Mouse (Mus musculus) hindbrain, embryonic 16.5 days (tissue): ENCODE data around the gene Kif15. TPM values are rescaled to one million over a fixed set of nuclear protein-coding genes. Genes with fewer than 3 reads are reported as not detected.

Experiments
- ATAC-seq: fragments of 200-750 bp; cut with Nextera tagmentation; 2 replicates; pipeline ENCODE4 v1.8.0; 2017; ENCODE audit warnings: moderate TSS enrichment, moderate library complexity
- H3K27ac ChIP-seq: fragments of 300-500 bp; sonication (generic); 2 replicates; pipeline ENCODE4 v1.5.1; 2014; ENCODE audit warnings: low read depth, mild to moderate bottlenecking, control low read depth, low read length, moderate library complexity
- H3K27me3 ChIP-seq: fragments of 300-500 bp; sonication (generic); replicated peaks from 2 replicates; pipeline ENCODE4 v1.6.1; 2014; ENCODE audit warnings: low read length; ENCODE audit not compliant: control insufficient read depth, insufficient read depth
- H3K36me3 ChIP-seq: fragments of 300-500 bp; sonication (generic); 2 replicates; pipeline ENCODE4 v1.6.1; 2014; ENCODE audit warnings: mild to moderate bottlenecking, low read length, moderate library complexity, mixed read lengths; ENCODE audit not compliant: control insufficient read depth, insufficient read depth
- H3K4me1 ChIP-seq: fragments of 300-500 bp; sonication (generic); 2 replicates; pipeline ENCODE4 v1.6.1; 2014; ENCODE audit warnings: low read depth, low read length; ENCODE audit not compliant: control insufficient read depth, insufficient read depth
- H3K4me2 ChIP-seq: fragments of 300-500 bp; sonication (generic); 2 replicates; pipeline ENCODE4 v1.6.1; 2014; ENCODE audit warnings: mild to moderate bottlenecking, low read length, control low read depth, moderate library complexity
- H3K4me3 ChIP-seq: fragments of 300-500 bp; sonication (generic); 2 replicates; pipeline ENCODE4 v1.5.1; 2014; ENCODE audit warnings: mild to moderate bottlenecking, low read length, control low read depth, moderate library complexity
- H3K9ac ChIP-seq: fragments of 300-500 bp; sonication (generic); 2 replicates; pipeline ENCODE4 v1.6.1; 2014; ENCODE audit warnings: low read depth, mild to moderate bottlenecking, control low read depth, low read length, moderate library complexity
- H3K9me3 ChIP-seq: fragments of 300-500 bp; sonication (generic); 2 replicates; pipeline ENCODE4 v1.6.1; 2014; ENCODE audit warnings: mild to moderate bottlenecking, low read length, moderate library complexity; ENCODE audit not compliant: control insufficient read depth
- WGBS: fragments of 180-500 bp; shearing (Covaris S2); extraction: QIAGEN DNeasy Blood & Tissue Kit; methylation state at CpG from one replicate; pipeline ENCODE4 v1.1.7; 2014; 5-methylcytosine and 5-hydroxymethylcytosine counted together
- polyA plus RNA-seq: library from polyadenylated mRNA; unstranded; fragments of >200 nt; fragmentation: Nextera tagmentation; extraction: Ambion mirVana; gene quantifications from 2 replicates; pipeline ENCODE4 v1.2.1, GENCODE M21; 2015

Gene Kif15
- polyA plus RNA-seq, 1 experiment from 2014 or later: 8.2 TPM

DNA sequence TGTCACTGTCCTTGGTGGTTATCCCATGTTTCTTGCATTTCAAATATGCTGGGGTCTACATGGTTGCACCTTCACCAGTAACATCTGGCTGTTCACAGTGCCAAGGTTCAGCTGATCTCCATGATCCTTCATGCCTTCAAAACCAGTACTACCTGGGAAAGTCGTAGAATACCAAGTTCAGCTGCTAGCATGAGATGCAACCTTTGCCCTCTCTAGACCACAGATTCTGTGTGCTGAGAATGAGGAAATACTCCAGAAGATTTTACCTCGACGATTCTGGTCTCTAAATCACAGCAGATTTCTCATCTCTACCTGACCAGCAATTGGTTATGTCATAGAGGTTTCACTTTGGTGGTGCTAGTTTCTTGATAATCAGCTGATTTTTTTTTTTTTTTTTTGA lies 109.3 kb downstream of the Kif15 start:
- WGBS: 92% methylated on average over 3 of the region's 3 CpGs
- no peak for ATAC-seq

More for the DNA sequence above, 109.3 kb downstream of the Kif15 start:
- no peak overlapping the region for H3K9ac ChIP-seq
- H3K4me2 ChIP-seq: no peak overlapping the region
- no peaks in the 10 kb centered on the region for H3K36me3 ChIP-seq
- H3K27me3 ChIP-seq: no peaks in the 10 kb centered on the region
- no peaks in the 10 kb centered on the region for H3K9me3 ChIP-seq
- no peaks in the 10 kb centered on the region for H3K4me1 ChIP-seq
- H3K27ac ChIP-seq: no peak overlapping the region
- no peak overlapping the region for H3K4me3 ChIP-seq

Other genes with a start within 250 kb of the Kif15 start
- gene Topaz1, start 203.7 kb upstream of the Kif15 start, polyA plus RNA-seq: not detected in 2 replicates
- 9.3 and 9.8 TPM in 2 replicates for gene Tcaim, start 145.5 kb upstream of the Kif15 start, polyA plus RNA-seq
- 0.63 TPM in 1 of 2 replicates, not detected in the other for gene Gm35549, start 107.0 kb upstream of the Kif15 start, polyA plus RNA-seq
- 88.3 and 102 TPM in 2 replicates for gene Zfp445, start 85.0 kb upstream of the Kif15 start, polyA plus RNA-seq
- gene Zkscan7, start 65.4 kb upstream of the Kif15 start, polyA plus RNA-seq: 3.9 and 4.5 TPM in 2 replicates
- 14.4 and 18.0 TPM in 2 replicates for gene Zfp105, start 28.0 kb upstream of the Kif15 start, polyA plus RNA-seq
- 24.8 and 25.0 TPM in 2 replicates for gene 1110059G10Rik, start within 50 bp of the Kif15 start, polyA plus RNA-seq
- gene Tmem42, start 70.3 kb downstream of the Kif15 start, polyA plus RNA-seq: 30.0 and 31.2 TPM in 2 replicates
- gene Tgm4, start 83.7 kb downstream of the Kif15 start, polyA plus RNA-seq: 0.61 and 0.81 TPM in 2 replicates
- 88.7 and 92.7 TPM in 2 replicates for gene Zdhhc3, start 162.2 kb downstream of the Kif15 start, polyA plus RNA-seq
- gene Exosc7, start 162.2 kb downstream of the Kif15 start, polyA plus RNA-seq: 76.3 and 78.2 TPM in 2 replicates
- 4.2 and 4.5 TPM in 2 replicates for gene Clec3b, start 199.9 kb downstream of the Kif15 start, polyA plus RNA-seq